Mouse (Mus musculus) CH12.LX (cell line): ENCODE results near the gene Aldob. TPM values are rescaled to one million over a fixed set of nuclear protein-coding genes. Genes with fewer than 3 reads are reported as not detected.

Experiments
- DNase-seq: peaks from one replicate; pipeline ENCODE4 v3.0.0-alpha.2; 2013; ENCODE audit errors: extremely low read depth
- H3K27ac ChIP-seq: 2 replicates; pipeline ENCODE4 v1.5.1; 2012; ENCODE audit warnings: low read depth, mild to moderate bottlenecking, control low read depth, moderate library complexity; ENCODE audit not compliant: insufficient read depth
- H3K27me3 ChIP-seq: replicated peaks from 2 replicates; pipeline ENCODE3; 2012; ENCODE audit warnings: inconsistent platforms
- H3K36me3 ChIP-seq, 2 experiments: replicated peaks in 1 of 2; 2 replicates each; pipeline versions ENCODE3 to v1.6.1; 2012; ENCODE audit warnings: inconsistent platforms in 1 of 2, low read length in 1 of 2, mild to moderate bottlenecking in 1 of 2, mixed read lengths in 1 of 2, moderate library complexity in 1 of 2; ENCODE audit not compliant: control insufficient read depth in 1 of 2, insufficient read depth in 1 of 2
- H3K4me1 ChIP-seq, 2 experiments: 2 replicates each; pipeline ENCODE4 v1.6.1; 2012; ENCODE audit warnings: inconsistent platforms in 1 of 2, moderate library complexity in 1 of 2; ENCODE audit not compliant: insufficient read depth in 2 of 2, control insufficient read depth in 1 of 2
- H3K4me2 ChIP-seq: 2 replicates; pipeline ENCODE4 v1.6.1; 2012; ENCODE audit warnings: low read depth, mild to moderate bottlenecking, control low read depth; ENCODE audit not compliant: poor library complexity, insufficient read depth, severe bottlenecking
- H3K4me3 ChIP-seq, 3 experiments: fragments of 150-350 bp in 1 of 3; sonication (generic) in 1 of 3; replicated peaks in 1 of 3; 2 replicates each; pipeline versions ENCODE3 to v1.5.1; 2011 to 2012; ENCODE audit warnings: low read depth in 2 of 3, low read length in 2 of 3, mild to moderate bottlenecking in 2 of 3, moderate library complexity in 2 of 3, control low read depth in 1 of 3, improper control_type of control experiment in 1 of 3, inconsistent platforms in 1 of 3, mixed read lengths in 1 of 3; ENCODE audit not compliant: poor library complexity in 1 of 3
- H3K79me2 ChIP-seq: replicated peaks from 2 replicates; pipeline ENCODE4 v1.6.1; 2012; ENCODE audit warnings: mild to moderate bottlenecking, moderate library complexity; ENCODE audit not compliant: control insufficient read depth, poor library complexity, insufficient read depth, severe bottlenecking; ENCODE audit errors: extremely low read depth
- H3K9ac ChIP-seq: 2 replicates; pipeline ENCODE4 v1.6.1; 2012; ENCODE audit warnings: low read depth, mild to moderate bottlenecking, control low read depth, moderate library complexity; ENCODE audit not compliant: insufficient read depth
- H3K9me3 ChIP-seq: replicated peaks from 2 replicates; pipeline ENCODE3; 2012; ENCODE audit warnings: low read length, inconsistent platforms, mixed read lengths
- BHLHE40 ChIP-seq: IDR thresholded peaks from 2 replicates; pipeline ENCODE4 v1.6.1; 2011; ENCODE audit warnings: mild to moderate bottlenecking, low read depth, low read length, improper control_type of control experiment
- CHD2 ChIP-seq: IDR thresholded peaks from 2 replicates; pipeline ENCODE4 v1.6.1; 2011; ENCODE audit warnings: low read length, improper control_type of control experiment
- CTCF ChIP-seq, 2 experiments: IDR thresholded peaks in 1 of 2; conservative IDR thresholded peaks in 1 of 2; 2 replicates each; pipeline ENCODE4 v1.5.1; 2011 to 2012; ENCODE audit warnings: low read depth in 2 of 2, low read length in 2 of 2, improper control_type of control experiment in 1 of 2, inconsistent platforms in 1 of 2, mild to moderate bottlenecking in 1 of 2, moderate library complexity in 1 of 2
- E2F4 ChIP-seq: IDR thresholded peaks from 2 replicates; pipeline ENCODE4 v1.6.1; 2011; ENCODE audit warnings: low read depth, low read length, improper control_type of control experiment; ENCODE audit not compliant: insufficient replicate concordance
- ELF1 ChIP-seq: IDR thresholded peaks from 2 replicates; pipeline ENCODE4 v1.6.1; 2014; ENCODE audit warnings: low read depth, mild to moderate bottlenecking, inconsistent platforms, low read length, improper control_type of control experiment
- EP300 ChIP-seq: IDR thresholded peaks from 2 replicates; pipeline ENCODE4 v1.6.1; 2011; ENCODE audit warnings: low read length, improper control_type of control experiment
- IRF4 ChIP-seq: IDR thresholded peaks from 2 replicates; pipeline ENCODE4 v1.6.1; 2014; ENCODE audit warnings: low read depth, mild to moderate bottlenecking, inconsistent platforms, low read length, improper control_type of control experiment
- JUN ChIP-seq: IDR thresholded peaks from 2 replicates; pipeline ENCODE4 v1.6.1; 2011; ENCODE audit warnings: low read depth, mild to moderate bottlenecking, low read length, improper control_type of control experiment, moderate library complexity; ENCODE audit not compliant: insufficient read depth
- JUND ChIP-seq: conservative IDR thresholded peaks from 2 replicates; pipeline ENCODE4 v1.6.1; 2011; ENCODE audit warnings: low read depth, low read length, improper control_type of control experiment
- MAZ ChIP-seq: IDR thresholded peaks from 2 replicates; pipeline ENCODE4 v1.6.1; 2012; ENCODE audit warnings: low read depth, mild to moderate bottlenecking, inconsistent platforms, low read length, improper control_type of control experiment, moderate library complexity
- MEF2A ChIP-seq: IDR thresholded peaks from 2 replicates; pipeline ENCODE4 v1.6.1; 2014; ENCODE audit warnings: low read depth, mild to moderate bottlenecking, inconsistent platforms, low read length, improper control_type of control experiment, borderline replicate concordance
- NELFE ChIP-seq: IDR thresholded peaks from 2 replicates; pipeline ENCODE4 v1.6.1; 2011; ENCODE audit warnings: low read depth, low read length, improper control_type of control experiment
- PAX5 ChIP-seq: IDR thresholded peaks from 2 replicates; pipeline ENCODE4 v1.6.1; 2012; ENCODE audit warnings: low read length, inconsistent platforms, mixed read lengths
- POLR2A ChIP-seq: IDR thresholded peaks from 2 replicates; pipeline ENCODE4 v1.6.1; 2011; ENCODE audit warnings: low read depth, mild to moderate bottlenecking, improper control_type of control experiment, low read length
- RAD21 ChIP-seq: IDR thresholded peaks from 2 replicates; pipeline ENCODE4 v1.6.1; 2011; ENCODE audit warnings: low read depth, mild to moderate bottlenecking, low read length, improper control_type of control experiment, moderate library complexity
- RCOR1 ChIP-seq: conservative IDR thresholded peaks from 2 replicates; pipeline ENCODE4 v1.6.1; 2012; ENCODE audit warnings: low read depth, mild to moderate bottlenecking, inconsistent platforms, low read length, improper control_type of control experiment
- SIN3A ChIP-seq: IDR thresholded peaks from 2 replicates; pipeline ENCODE4 v1.6.1; 2012; ENCODE audit warnings: low read length, improper control_type of control experiment, inconsistent platforms
- TCF12 ChIP-seq: IDR thresholded peaks from 2 replicates; pipeline ENCODE4 v1.6.1; 2014; ENCODE audit warnings: low read depth, mild to moderate bottlenecking, inconsistent platforms, low read length, improper control_type of control experiment
- ZC3H11A ChIP-seq: IDR thresholded peaks from 2 replicates; pipeline ENCODE4 v1.6.1; 2012; ENCODE audit warnings: low read depth, mild to moderate bottlenecking, inconsistent platforms, low read length, improper control_type of control experiment
- ZMIZ1 ChIP-seq: IDR thresholded peaks from 2 replicates; pipeline ENCODE4 v1.6.1; 2012; ENCODE audit warnings: low read depth, mild to moderate bottlenecking, inconsistent platforms, low read length, improper control_type of control experiment
- ZNF384 ChIP-seq: IDR thresholded peaks from 2 replicates; pipeline ENCODE4 v1.6.1; 2012; ENCODE audit warnings: low read depth, low read length, improper control_type of control experiment, inconsistent platforms
- dilution Hi-C: fragments of 300-500 bp; cut with MboI; formaldehyde crosslinking; loops from 2 replicates; pipeline ENCODE4 v1.14.3; 2020; ENCODE audit warnings: low sequenced_read_pairs; ENCODE audit not compliant: extremely low pct_unique_long_range_greater_than_20kb, extremely low pct_ligation_motif_present
- in situ Hi-C: fragments of 300-500 bp; cut with MboI; formaldehyde crosslinking; loops from 3 replicates; pipeline ENCODE4 v1.14.3; 2019; ENCODE audit warnings: low sequenced_read_pairs, low pct_ligation_motif_present, low pct_unique_long_range_greater_than_20kb, mixed read lengths
- polyA plus RNA-seq: library from polyadenylated mRNA; unstranded; fragments of >175 nt; gene quantifications from 2 replicates; pipeline ENCODE4 v1.2.1, GENCODE M21; 2012; ENCODE audit warnings: low read depth; ENCODE audit not compliant: insufficient read length
- total RNA-seq, 2 experiments: library from RNA; depleted of rRNA; stranded (reverse); fragments of 300-350 nt in 1 of 2; fragments of >200 nt in 1 of 2; gene quantifications; 2 replicates each; pipeline ENCODE4 v1.2.3; 2012 to 2014

The Aldob gene
- total and polyA plus RNA-seq, 3 experiments: not detected

DNA sequence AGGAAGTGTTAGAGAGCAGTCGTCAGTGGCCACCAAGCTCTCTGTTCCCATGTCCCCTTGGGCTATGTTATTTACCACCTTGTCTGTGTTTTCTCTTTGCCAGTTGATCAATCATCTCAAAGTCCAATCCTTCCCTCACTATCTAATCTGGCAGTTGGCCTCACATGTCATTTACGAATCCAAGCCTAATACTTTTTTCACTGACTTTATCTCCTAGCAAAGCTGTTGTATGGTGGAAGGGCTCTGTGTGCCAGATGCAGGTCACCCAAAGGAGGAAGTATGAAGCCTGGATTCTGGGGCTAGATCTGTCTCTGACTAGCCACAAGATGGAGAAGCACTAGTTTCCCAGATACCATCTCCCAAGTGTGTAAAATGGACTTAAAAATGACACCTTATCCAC lies 8.8 kb upstream of the Aldob start:
- H3K36me3 ChIP-seq: no peaks in the 10 kb centered on the region
- H3K27ac ChIP-seq: no peak overlapping the region
- no peak for TF ChIP-seq TCF12
- no peak for TF ChIP-seq BHLHE40
- TF ChIP-seq ZNF384: no peak
- TF ChIP-seq RCOR1: no peak
- TF ChIP-seq PAX5: no peak
- TF ChIP-seq E2F4: no peak
- TF ChIP-seq ELF1: no peak
- TF ChIP-seq SIN3A: no peak
- no peak for TF ChIP-seq CTCF (conservative IDR thresholded peaks at IDR 0.05 in 1 of 2, IDR thresholded peaks at IDR 0.05 in 1 of 2; ENCODE audit: low read depth in 2 of 2, low read length in 2 of 2)
- TF ChIP-seq ZC3H11A: no peak
- TF ChIP-seq POLR2A: no peak
- no peak for TF ChIP-seq MEF2A
- TF ChIP-seq MAZ: no peak
- no peak for TF ChIP-seq ZMIZ1
- TF ChIP-seq, all 38 proteins: peak for 0
- H3K9ac ChIP-seq: no peak overlapping the region
- H3K27me3 ChIP-seq: no peaks in the 10 kb centered on the region
- DNase-seq: no peak
- in situ Hi-C loops (no loop called here), dilution Hi-C loops (no loop called here)
- H3K9me3 ChIP-seq: no peaks in the 10 kb centered on the region
- H3K4me1 ChIP-seq: no peaks in the 10 kb centered on the region; a peak in 1 of 4 replicates
- H3K4me2 ChIP-seq: no peak overlapping the region
- H3K79me2 ChIP-seq: no peaks in the 10 kb centered on the region
- H3K4me3 ChIP-seq: no peak overlapping the region

GRCm38 (mm10) chr4:49557375-49557774 lies 8.0 kb upstream of the Aldob start:
- H3K79me2 ChIP-seq: no peaks in the 10 kb centered on the region
- no peaks in the 10 kb centered on the region; a peak in 1 of 4 replicates for H3K4me1 ChIP-seq
- no peaks in the 10 kb centered on the region for H3K9me3 ChIP-seq
- TF ChIP-seq RAD21 (no peak), JUND (no peak), IRF4 (no peak), EP300 (no peak), MAZ (no peak), NELFE (no peak), CHD2 (no peak), JUN (no peak)
- no peak overlapping the region for H3K9ac ChIP-seq
- no peak overlapping the region for H3K27ac ChIP-seq
- no peaks in the 10 kb centered on the region for H3K36me3 ChIP-seq
- H3K4me2 ChIP-seq: no peak overlapping the region
- DNase-seq: no peak
- H3K4me3 ChIP-seq: no peak overlapping the region
- dilution Hi-C loops (no loop called here), in situ Hi-C loops (no loop called here)
- no peaks in the 10 kb centered on the region for H3K27me3 ChIP-seq
